Mouse (Mus musculus) thymus, adult 2 months (tissue): ENCODE measurements at regions not wholly inside any gene's neighbourhood (a gene's known extent, or its start where the extent isn't known, plus 50 kb on each side); places are given as distances from the start of the nearest gene placed in this dataset.

ENCODE experiments used
- CTCF ChIP-seq: fragments of 200-500 bp; IDR thresholded peaks from 2 replicates; pipeline ENCODE4 v1.5.1; 2012; ENCODE audit warnings: mild to moderate bottlenecking, control low read depth, low read length, moderate library complexity, borderline replicate concordance; ENCODE audit not compliant: control insufficient read depth, poor library complexity, insufficient read depth; ENCODE audit errors: extremely low read depth
- POLR2A ChIP-seq: fragments of 200-500 bp; IDR thresholded peaks from 2 replicates; pipeline ENCODE4 v1.6.1; 2012; ENCODE audit warnings: mild to moderate bottlenecking, low read length, control low read depth, moderate library complexity; ENCODE audit not compliant: control insufficient read depth, poor library complexity, insufficient read depth; ENCODE audit errors: extremely low read depth

DNA sequence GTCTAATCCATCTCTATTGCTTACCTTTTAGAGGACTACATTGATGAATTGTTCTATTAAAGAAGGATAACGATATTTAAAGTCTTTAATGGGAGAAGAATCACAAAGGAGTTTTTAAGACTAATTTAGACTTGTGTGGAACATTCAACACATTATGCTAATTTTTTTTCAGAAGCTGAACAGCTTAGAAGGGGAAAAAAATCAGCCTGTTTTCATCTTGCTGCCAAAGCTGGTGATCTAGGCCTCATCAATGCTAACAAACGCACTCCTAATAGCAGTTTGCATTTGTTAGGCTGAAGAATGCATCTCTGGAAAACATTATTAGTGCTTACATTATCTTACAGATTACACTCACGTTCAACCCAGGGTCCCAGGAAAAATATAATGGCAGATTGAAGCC, 126.2 kb downstream of the 9530068E07Rik start:
- no peak for TF ChIP-seq POLR2A
- no peak for TF ChIP-seq CTCF
